8 mouse cellular contexts compared by ENCODE assay signal in the genomic region with DNA sequence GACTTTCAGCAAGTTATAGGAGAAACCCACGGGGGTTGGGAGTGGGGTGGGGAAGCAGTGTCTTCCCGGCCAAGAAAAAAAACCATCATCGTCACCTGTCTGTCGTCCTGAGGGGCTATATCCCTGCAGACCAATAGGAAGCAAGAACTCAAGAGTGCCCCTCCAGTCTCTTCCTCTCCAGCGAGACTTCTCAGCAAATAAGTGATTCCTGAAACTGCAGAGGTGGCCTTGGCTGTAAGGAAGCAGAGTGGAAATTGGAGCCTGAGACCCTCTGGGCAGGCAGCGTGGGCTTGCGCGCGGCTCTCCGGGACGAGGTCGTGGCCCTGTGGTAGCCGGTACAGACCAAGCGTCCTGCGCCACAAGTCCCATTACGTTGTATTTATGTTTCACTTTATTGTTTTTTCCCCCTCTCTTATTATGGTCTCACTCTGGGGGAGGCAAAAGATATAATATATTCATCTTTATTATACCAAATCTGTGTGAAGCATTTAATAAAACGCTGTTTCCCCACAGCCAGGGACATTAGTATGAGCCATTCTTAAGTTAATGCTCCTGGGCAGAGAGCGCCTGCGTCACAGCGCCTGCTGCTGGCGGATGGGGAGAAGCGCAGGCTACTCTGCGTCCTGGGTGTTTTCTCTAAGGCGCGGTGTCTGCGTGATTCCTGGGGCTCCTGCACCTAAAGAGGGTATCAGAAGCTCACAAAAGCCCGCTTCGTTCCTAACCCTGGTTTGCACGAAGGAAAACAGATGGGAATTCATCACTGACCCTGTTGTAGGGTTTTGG. TPM values are rescaled to one million over a fixed set of nuclear protein-coding genes. Genes with fewer than 3 reads are reported as not detected.
A peak's percentile ranks its signal among the peaks of the same experiment; 100 is the strongest.
DNase-seq lines count a peak whose midpoint lies in the region; ATAC-seq and TF ChIP-seq lines count a peak whose summit lies in the region.
"Had no signal": no experiment of that assay in that cellular context is flagged by ENCODE, and none has a peak within 500 bp of the region (broad histone marks: within the 10 kb centered on the region; RNA-seq: fewer than 3 reads in every experiment).

No protein-coding gene starts in this region.

- peaks cover 13% of the 10 kb centered on the region for H3K4me1 ChIP-seq in kidney, embryonic 15.5 days
- peaks cover 20% of the 10 kb centered on the region for H3K4me1 ChIP-seq in embryonic facial prominence, embryonic 10.5 days
- H3K4me1 ChIP-seq in liver, embryonic 11.5 days (replicated peaks; ENCODE audit: control insufficient read depth, insufficient read depth, low read length), result no peaks in the 10 kb centered on the region
- H3K4me1 ChIP-seq in small intestine, adult 2 months (ENCODE audit: control insufficient read depth, insufficient read depth, insufficient read length, low read length), result no peaks in the 10 kb centered on the region
- no peaks in the 10 kb centered on the region for H3K4me1 ChIP-seq in forebrain, embryonic 14.5 days (ENCODE audit: control insufficient read depth, insufficient read depth, low read length)

- no peaks in the 10 kb centered on the region for H3K36me3 ChIP-seq in kidney, embryonic 15.5 days
- H3K36me3 ChIP-seq in embryonic facial prominence, embryonic 10.5 days (replicated peaks), result no peaks in the 10 kb centered on the region
- no peaks in the 10 kb centered on the region for H3K36me3 ChIP-seq in liver, embryonic 11.5 days (ENCODE audit: control insufficient read depth, insufficient read depth, low read length)
- no peaks in the 10 kb centered on the region for H3K36me3 ChIP-seq in small intestine, adult 2 months (ENCODE audit: control insufficient read depth, insufficient read depth, low read length)
- no peaks in the 10 kb centered on the region for H3K36me3 ChIP-seq in forebrain, embryonic 14.5 days (ENCODE audit: control insufficient read depth, insufficient read depth, low read length)

- DNase-seq in kidney, adult 9 months, result no peak
- peak; percentile 71 for DNase-seq in R1 (ENCODE audit: low read depth, low spot score)
- DNase-seq in embryonic facial prominence, embryonic 10.5 days (ENCODE audit: low spot score), result peak; percentile 62
- DNase-seq in liver, embryonic 11.5 days (ENCODE audit: low spot score), result no peak
- DNase-seq in forebrain, embryonic 14.5 days (ENCODE audit: low spot score), result no peak

- H3K9ac ChIP-seq in kidney, embryonic 15.5 days, result no peak overlapping the region
- H3K9ac ChIP-seq in liver, embryonic 11.5 days (ENCODE audit: low read depth, low read length), result no peak overlapping the region
- H3K9ac ChIP-seq in forebrain, embryonic 14.5 days (ENCODE audit: low read length), result no peak overlapping the region

- ATAC-seq in kidney, embryonic 15.5 days (replicated peaks; ENCODE audit: low FRiP score), result no peak
- ATAC-seq in liver, embryonic 11.5 days (replicated peaks; ENCODE audit: low FRiP score), result no peak
- ATAC-seq in forebrain, embryonic 14.5 days, result no peak

- H3K27ac ChIP-seq in kidney, embryonic 15.5 days, result no peak overlapping the region
- H3K27ac ChIP-seq in embryonic facial prominence, embryonic 10.5 days (replicated peaks), result no peak overlapping the region
- no peak overlapping the region for H3K27ac ChIP-seq in liver, embryonic 11.5 days (ENCODE audit: low read depth, low read length)
- no peak overlapping the region for H3K27ac ChIP-seq in small intestine, adult 2 months (ENCODE audit: insufficient read depth, low read depth, low read length)
- no peak overlapping the region for H3K27ac ChIP-seq in forebrain, embryonic 14.5 days (ENCODE audit: low read depth, low read length)

- peaks cover 78% of the 10 kb centered on the region for H3K27me3 ChIP-seq in kidney, embryonic 15.5 days
- H3K27me3 ChIP-seq in embryonic facial prominence, embryonic 10.5 days (replicated peaks; ENCODE audit: low read depth, poor library complexity, severe bottlenecking), result peaks cover 99% of the 10 kb centered on the region
- H3K27me3 ChIP-seq in liver, embryonic 11.5 days (replicated peaks; ENCODE audit: control insufficient read depth, insufficient read depth, low read length), result peaks cover 80% of the 10 kb centered on the region
- H3K27me3 ChIP-seq in small intestine, adult 2 months (ENCODE audit: control insufficient read depth, insufficient read depth, low read length), result peaks cover 49% of the 10 kb centered on the region
- H3K27me3 ChIP-seq in forebrain, embryonic 14.5 days (replicated peaks; ENCODE audit: control insufficient read depth, insufficient read depth, low read length), result peaks cover 71% of the 10 kb centered on the region

- WGBS in kidney, embryonic 15.5 days, result 3% methylated on average over 29 of the region's 29 CpGs
- WGBS in embryonic facial prominence, embryonic 10.5 days, result 2% methylated on average over 29 of the region's 29 CpGs
- WGBS in liver, embryonic 11.5 days, result 4% methylated on average over 29 of the region's 29 CpGs
- WGBS in small intestine, adult 2 months, result 7% methylated on average over 29 of the region's 29 CpGs
- WGBS in forebrain, embryonic 14.5 days, result 1% methylated on average over 29 of the region's 29 CpGs

- TF ChIP-seq CTCF in small intestine, adult 2 months (IDR thresholded peaks at IDR 0.05; ENCODE audit: extremely low read depth, insufficient read length, insufficient replicate concordance, low read depth, low read length), result peak; percentile 92

- peak overlapping the region; percentile 30 for H3K4me2 ChIP-seq in kidney, embryonic 15.5 days
- peak overlapping the region; percentile 20; the same call in 1 of the 2 replicates for H3K4me2 ChIP-seq in liver, embryonic 11.5 days
- H3K4me2 ChIP-seq in forebrain, embryonic 14.5 days (ENCODE audit: low read length), result no peak overlapping the region

- H3K9me3 ChIP-seq in kidney, embryonic 15.5 days (replicated peaks), result no peaks in the 10 kb centered on the region; the same call in 1 of the 2 replicates
- no peaks in the 10 kb centered on the region for H3K9me3 ChIP-seq in embryonic facial prominence, embryonic 10.5 days
- no peaks in the 10 kb centered on the region for H3K9me3 ChIP-seq in liver, embryonic 11.5 days (ENCODE audit: control insufficient read depth, low read length)
- no peaks in the 10 kb centered on the region for H3K9me3 ChIP-seq in forebrain, embryonic 14.5 days (replicated peaks; ENCODE audit: control insufficient read depth, low read length)

- TF ChIP-seq POLR2A in small intestine, adult 2 months (IDR thresholded peaks at IDR 0.05; ENCODE audit: low read depth, low read length), result no peak

- H3K4me3 ChIP-seq in kidney, embryonic 15.5 days (replicated peaks), result no peak overlapping the region
- peak overlapping the region; percentile 25; the same call in 1 of the 2 replicates for H3K4me3 ChIP-seq in embryonic facial prominence, embryonic 10.5 days
- H3K4me3 ChIP-seq in liver, embryonic 11.5 days (ENCODE audit: low read depth, low read length), result no peak overlapping the region
- H3K4me3 ChIP-seq in small intestine, adult 2 months (ENCODE audit: low read depth, low read length), result no peak overlapping the region
- H3K4me3 ChIP-seq in forebrain, embryonic 14.5 days (ENCODE audit: low read depth, low read length), result no peak overlapping the region
- H3K4me3 ChIP-seq: erythroblast, embryonic 14.5 days had no signal

RNA-seq across cellular contexts. Expression of gene Lbx1, which starts 8.5 kb away (rescaled TPM):
- 0.06 and 0.14 TPM in 2 replicates for polyA plus RNA-seq in kidney, embryonic 15.5 days (2015; fragmentation: Nextera tagmentation; extraction: Ambion mirVana)
- 0.22 and 0.40 TPM in 2 replicates for polyA plus RNA-seq in embryonic facial prominence, embryonic 10.5 days (2016; fragmentation: Nextera tagmentation; extraction: Ambion mirVana)
- 0.14 and 0.58 TPM in 2 replicates for polyA plus RNA-seq in liver, embryonic 11.5 days (2014; fragmentation: Nextera tagmentation; extraction: Ambion mirVana)
- not detected in 2 replicates for polyA plus RNA-seq in small intestine, adult 2 months (2012; rRNA removed)
- polyA plus RNA-seq in forebrain, embryonic 14.5 days (2014; fragmentation: Nextera tagmentation; extraction: Ambion mirVana), result 0.09 TPM in 1 of 2 replicates, not detected in the other
- polyA plus RNA-seq: erythroblast, embryonic 14.5 days had no signal

Comparison
In these comparisons a context has a peak if more than half of its experiments do, and no peak if none do; other contexts are left out.
1. DNase-seq: peak in R1 (single experiment) and embryonic facial prominence, embryonic 10.5 days (single experiment); none in kidney, adult 9 months (single experiment), liver, embryonic 11.5 days (single experiment) and forebrain, embryonic 14.5 days (single experiment).